Mouse (Mus musculus) kidney, postnatal 4 days (tissue): ENCODE data around the gene Hes5.

Source experiments
- DNase-seq, 2 experiments: peaks; one replicate each; pipeline ENCODE4 v3.0.0; 2021; ENCODE audit warnings: mixed read lengths in 2 of 2

The Hes5 gene

DNA sequence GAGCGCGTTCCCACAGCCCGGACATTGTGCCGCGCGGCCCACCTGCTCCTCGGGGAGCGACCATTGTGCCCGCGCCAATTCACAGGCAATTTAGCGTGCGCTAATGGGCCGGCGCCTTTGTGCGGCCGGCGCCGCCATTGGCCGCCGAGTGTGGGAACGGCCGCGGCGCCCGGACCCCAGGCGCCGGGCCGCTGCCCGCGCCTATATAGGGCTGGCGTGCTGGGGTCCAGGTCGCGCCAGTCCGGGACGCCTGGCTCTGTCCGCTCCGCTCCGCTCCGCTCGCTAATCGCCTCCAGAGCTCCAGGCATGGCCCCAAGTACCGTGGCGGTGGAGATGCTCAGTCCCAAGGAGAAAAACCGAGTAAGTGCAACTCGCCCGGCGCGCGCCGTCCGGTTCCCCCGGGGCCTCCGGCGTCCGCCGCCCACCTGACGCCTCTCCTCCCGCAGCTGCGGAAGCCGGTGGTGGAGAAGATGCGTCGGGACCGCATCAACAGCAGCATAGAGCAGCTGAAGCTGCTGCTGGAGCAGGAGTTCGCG lies at the start of gene Hes5:
TSS of gene Hes5 (plus strand) at position 234 of the 536 bp plus-strand sequence.
- peak; percentile 49 to 65 for DNase-seq

DNA sequence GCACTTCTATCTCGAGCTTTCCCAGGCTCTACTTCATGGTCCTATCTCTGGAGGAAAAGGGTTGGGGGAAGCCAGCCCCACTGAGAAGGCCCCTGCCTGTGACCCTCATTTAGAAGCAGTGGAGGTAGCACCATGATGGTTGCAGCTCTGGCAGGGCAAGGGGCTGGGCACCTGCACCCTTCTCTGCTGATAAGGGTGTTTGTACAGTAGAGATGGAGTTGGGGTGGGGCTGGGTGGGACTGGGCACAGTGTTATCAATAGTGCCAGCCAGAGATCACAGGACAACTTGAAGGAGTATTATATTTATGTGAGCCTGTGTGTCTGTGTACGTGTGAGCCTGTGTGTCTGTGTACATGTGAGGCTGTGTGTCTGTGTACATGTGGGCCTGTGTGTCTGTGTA lies 49.1 kb upstream of the Hes5 start:
- no peak for DNase-seq

GRCm38 (mm10) chr4:154913845-154914244 lies 46.9 kb upstream of the Hes5 start:
- no peak for DNase-seq

DNA sequence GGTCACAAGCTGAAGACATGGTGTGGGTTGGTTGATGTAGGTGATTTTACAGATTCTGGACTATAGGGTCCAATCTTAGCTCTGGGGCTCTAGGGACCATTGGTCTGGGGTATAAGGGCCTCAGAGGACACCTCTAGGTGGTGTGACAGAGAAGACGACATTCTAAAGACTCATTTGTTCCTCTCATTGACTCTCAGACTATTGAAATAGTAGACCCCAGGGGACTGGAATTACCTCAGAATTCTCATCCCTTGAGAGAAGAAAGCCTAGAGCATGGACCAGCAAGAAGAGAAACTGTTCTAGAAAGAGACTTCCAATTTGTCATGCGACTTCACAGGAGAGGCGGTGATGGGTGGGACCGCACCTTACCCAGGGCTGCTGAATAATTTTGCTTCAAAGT lies 46.5 kb upstream of the Hes5 start:
- no peak for DNase-seq

DNA sequence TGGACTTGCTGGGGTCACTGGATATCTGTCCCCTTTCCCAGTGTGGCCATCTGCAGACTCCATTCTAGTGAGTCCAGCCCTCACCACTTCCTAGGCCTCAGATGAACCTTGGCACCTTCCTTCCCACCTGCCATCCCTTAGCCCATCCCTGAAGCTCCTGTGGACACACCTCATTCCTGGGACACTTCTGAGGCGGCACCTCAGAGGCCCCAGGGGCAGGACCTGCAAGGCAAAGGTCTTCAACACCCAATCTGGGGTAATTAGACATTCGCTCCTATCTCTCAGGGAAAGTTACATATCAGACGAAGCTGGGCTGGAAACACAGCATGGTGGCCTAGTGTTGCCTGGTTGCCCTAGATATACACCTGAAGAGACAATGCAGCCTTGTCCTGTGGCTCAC lies 46.0 kb upstream of the Hes5 start:
- DNase-seq, result no peak

- no peak for DNase-seq
Measured at GRCm38 (mm10) chr4:154915286-154915685, 45.4 kb upstream of the Hes5 start.

GRCm38 (mm10) chr4:154916662-154917061 lies 44.1 kb upstream of the Hes5 start:
- DNase-seq, result no peak

GRCm38 (mm10) chr4:154922291-154922690 lies 38.4 kb upstream of the Hes5 start:
- DNase-seq, result no peak

- no peak for DNase-seq
Measured at GRCm38 (mm10) chr4:154922931-154923330, 37.8 kb upstream of the Hes5 start.

GRCm38 (mm10) chr4:154925413-154925812 lies 35.3 kb upstream of the Hes5 start:
- no peak for DNase-seq

GRCm38 (mm10) chr4:154926969-154927898 lies 33.5 kb upstream of the Hes5 start:
- no peak for DNase-seq

DNA sequence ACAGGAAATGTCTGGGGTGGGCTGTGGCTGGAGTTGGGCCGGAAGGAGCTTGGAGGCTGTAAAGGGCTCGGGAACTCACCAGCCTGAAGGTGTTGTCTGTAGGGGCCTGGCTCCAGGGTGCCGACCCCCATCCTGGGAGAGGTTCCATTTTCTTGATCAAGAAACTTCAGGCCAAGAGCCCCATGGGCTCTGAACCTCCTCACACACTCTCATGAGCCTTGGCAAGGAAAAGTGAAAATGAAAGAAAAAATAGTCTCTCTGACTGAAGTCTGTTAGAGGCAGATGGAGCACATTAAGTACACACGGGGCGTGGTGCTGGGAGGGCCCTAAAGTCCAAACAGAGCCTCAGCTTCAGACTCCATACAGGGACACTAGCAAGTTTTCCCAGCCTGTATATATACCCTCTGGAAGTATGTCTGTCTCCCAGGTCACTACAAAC lies 32.8 kb upstream of the Hes5 start:
- peak; percentile 44 to 61 for DNase-seq

DNA sequence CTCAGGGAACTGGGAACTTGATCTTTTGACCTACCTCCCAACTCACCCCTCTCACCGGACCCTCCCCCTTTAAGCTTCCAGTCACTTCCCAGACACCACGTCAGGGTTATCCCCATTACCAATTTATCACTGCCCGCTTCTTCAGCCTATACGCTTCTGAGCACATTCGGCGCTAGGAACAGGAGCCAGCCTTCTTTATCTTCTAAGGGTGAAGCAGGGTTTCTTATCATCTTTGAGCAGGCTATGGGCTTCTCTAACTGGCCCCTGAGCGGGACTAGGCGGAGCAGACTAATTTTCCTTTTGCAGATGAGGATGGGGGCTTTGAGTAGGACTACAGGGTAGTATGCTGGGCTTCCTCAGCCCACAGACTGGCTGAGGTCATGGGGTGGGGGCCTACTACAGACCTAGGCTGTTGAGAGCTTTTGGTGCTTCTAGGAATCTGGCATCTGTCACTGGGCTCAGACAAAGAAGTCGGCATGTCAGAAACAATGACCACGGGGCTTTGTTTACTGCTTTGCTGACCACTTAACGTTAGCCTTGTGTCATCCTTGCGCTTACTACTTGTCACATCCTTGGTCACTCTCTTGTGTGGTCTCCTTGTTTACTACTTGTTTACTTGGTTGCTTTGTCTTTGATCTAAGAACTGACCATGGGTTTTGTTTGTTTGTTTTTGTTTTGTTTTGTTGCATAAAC lies 32.2 kb upstream of the Hes5 start, which contains the start of gene Tnfrsf14:
TSS of gene Tnfrsf14 (minus strand) at position 169 of the 693 bp plus-strand sequence.
- no peak for DNase-seq

DNA sequence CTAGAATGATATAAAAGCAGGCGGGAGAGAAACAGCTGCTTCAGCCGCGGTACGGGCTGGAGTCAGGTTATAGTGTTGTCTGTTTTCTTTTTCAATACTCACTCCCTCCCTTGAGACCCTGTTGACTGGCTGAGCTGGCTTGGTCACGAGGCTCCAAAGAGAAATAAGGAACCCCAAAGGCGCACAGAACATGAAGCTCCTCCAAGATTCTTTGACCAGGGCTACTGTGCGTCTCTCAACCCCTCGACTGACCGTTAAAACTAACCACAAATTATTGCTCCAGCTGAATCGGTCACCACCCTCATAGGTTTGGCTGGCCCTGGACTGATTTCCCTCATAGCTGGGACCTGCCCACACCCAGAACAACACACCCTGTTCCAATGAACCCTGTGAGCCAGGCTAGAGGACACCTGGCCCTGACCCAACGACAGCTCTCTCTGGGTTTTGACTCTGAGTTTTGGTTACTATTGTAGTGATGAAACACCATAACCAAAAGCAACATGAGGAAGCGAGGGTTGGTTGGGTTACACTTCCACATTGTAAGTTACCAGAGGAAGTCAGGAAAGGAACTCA lies 31.5 kb upstream of the Hes5 start:
- DNase-seq, result no peak

GRCm38 (mm10) chr4:154933306-154933907 lies 27.3 kb upstream of the Hes5 start:
- no peak for DNase-seq

DNA sequence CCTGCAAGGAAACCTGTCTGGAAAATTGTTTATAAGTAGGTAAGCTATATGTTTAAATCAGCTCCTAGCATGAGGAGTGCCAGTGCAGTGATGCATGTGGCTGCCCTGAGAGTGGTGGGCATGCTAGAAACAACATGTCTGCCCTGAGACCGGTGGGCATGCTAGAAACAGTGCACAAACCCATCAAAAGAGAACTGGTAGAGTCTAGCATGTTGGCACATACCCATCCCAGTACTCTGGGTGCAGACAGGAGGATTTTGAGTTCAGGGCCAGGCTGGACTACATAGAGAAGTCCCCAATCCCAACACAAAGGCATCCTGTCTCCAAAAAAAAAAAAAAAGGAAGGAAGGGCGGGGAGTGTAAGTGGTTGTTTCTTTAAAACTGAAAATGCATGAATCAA lies 25.9 kb upstream of the Hes5 start:
- DNase-seq, result no peak

DNA sequence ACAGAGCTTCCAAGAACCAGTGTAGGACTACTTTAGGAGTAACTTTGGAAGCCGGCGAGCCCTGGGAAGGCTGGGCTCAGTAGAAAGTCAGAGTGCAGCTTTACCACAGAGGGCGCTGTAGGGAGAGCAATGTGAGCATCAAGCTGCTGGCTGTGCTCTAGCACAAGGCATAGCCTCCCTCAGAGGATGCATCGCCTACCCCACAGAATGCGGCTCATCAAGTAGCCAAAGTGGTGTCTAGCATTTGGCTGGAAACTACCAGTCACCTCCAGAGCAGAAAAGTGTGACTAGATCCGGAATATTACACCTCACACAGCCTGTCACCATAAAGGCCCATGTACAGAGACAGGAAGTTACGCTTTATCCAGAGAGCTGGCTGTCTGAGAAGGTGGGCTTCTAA lies 24.9 kb upstream of the Hes5 start:
- no peak for DNase-seq

- no peak for DNase-seq
Measured at GRCm38 (mm10) chr4:154936542-154937255, 24.0 kb upstream of the Hes5 start.

- no peak for DNase-seq
Measured at GRCm38 (mm10) chr4:154937746-154938145, 23.0 kb upstream of the Hes5 start.

GRCm38 (mm10) chr4:154940156-154940555 lies 20.6 kb upstream of the Hes5 start:
- DNase-seq, result no peak

- DNase-seq, result no peak
Measured at GRCm38 (mm10) chr4:154941831-154942230, 18.9 kb upstream of the Hes5 start.
